Mouse (Mus musculus) forebrain, embryonic 14.5 days (tissue): ENCODE data around the gene Vps9d1. TPM values are rescaled to one million over a fixed set of nuclear protein-coding genes. Genes with fewer than 3 reads are reported as not detected.

Experiments
- polyA plus RNA-seq: library from polyadenylated mRNA; unstranded; fragments of >200 nt; fragmentation: Nextera tagmentation; extraction: Ambion mirVana; gene quantifications from 2 replicates; pipeline ENCODE4 v1.2.1, GENCODE M21; 2014

Vps9d1 gene
- polyA plus RNA-seq, 1 experiment from 2014 or later, result 31.9 TPM

Other genes with a start within 250 kb of the Vps9d1 start
- 32.1 and 34.9 TPM in 2 replicates for gene Ankrd11, start 212.1 kb downstream of the Vps9d1 start, polyA plus RNA-seq
- gene Spg7, start 191.4 kb downstream of the Vps9d1 start, polyA plus RNA-seq, result 34.2 and 38.2 TPM in 2 replicates
- 1,075 and 1,254 TPM in 2 replicates for gene Rpl13, start 152.0 kb downstream of the Vps9d1 start, polyA plus RNA-seq
- gene Cpne7, start 137.0 kb downstream of the Vps9d1 start, polyA plus RNA-seq, result 1.0 and 2.7 TPM in 2 replicates
- gene Sult5a1, start 96.0 kb downstream of the Vps9d1 start, polyA plus RNA-seq, result 0.33 and 0.93 TPM in 2 replicates
- gene Dpep1, start 68.1 kb downstream of the Vps9d1 start, polyA plus RNA-seq, result not detected in 2 replicates
- 180 and 200 TPM in 2 replicates for gene Chmp1a, start 41.6 kb downstream of the Vps9d1 start, polyA plus RNA-seq
- 5.8 and 6.5 TPM in 2 replicates for gene Spata33, start 41.5 kb downstream of the Vps9d1 start, polyA plus RNA-seq
- gene Cdk10, start 29.5 kb downstream of the Vps9d1 start, polyA plus RNA-seq, result 41.1 and 43.1 TPM in 2 replicates
- 2.4 and 4.1 TPM in 2 replicates for gene Spata2l, start 18.1 kb downstream of the Vps9d1 start, polyA plus RNA-seq
- gene Zfp276, start 153 bp downstream of the Vps9d1 start, polyA plus RNA-seq, result 14.7 and 18.5 TPM in 2 replicates
- gene Fanca, start 64.2 kb upstream of the Vps9d1 start, polyA plus RNA-seq, result 13.7 and 14.0 TPM in 2 replicates
- 13.7 and 20.2 TPM in 2 replicates for gene Spire2, start 78.4 kb upstream of the Vps9d1 start, polyA plus RNA-seq
- 181 and 203 TPM in 2 replicates for gene Tcf25, start 119.4 kb upstream of the Vps9d1 start, polyA plus RNA-seq
- 0.11 TPM in 1 of 2 replicates, not detected in the other for gene Mc1r, start 152.8 kb upstream of the Vps9d1 start, polyA plus RNA-seq
- gene Tubb3, start 157.1 kb upstream of the Vps9d1 start, polyA plus RNA-seq, result 1,786 and 1,955 TPM in 2 replicates
- 44.3 and 48.4 TPM in 2 replicates for gene Def8, start 169.2 kb upstream of the Vps9d1 start, polyA plus RNA-seq
- gene Afg3l1, start 223.6 kb upstream of the Vps9d1 start, polyA plus RNA-seq, result 26.6 and 28.2 TPM in 2 replicates